Mouse (Mus musculus) G1E (cell line): ENCODE results near the gene Avpi1.

ENCODE experiments used
- CTCF ChIP-seq: IDR thresholded peaks from 2 replicates; pipeline ENCODE4 v1.5.1; 2012; ENCODE audit warnings: low read depth, low read length, inconsistent platforms, mixed read lengths
- POLR2AphosphoS5 ChIP-seq: IDR thresholded peaks from 2 replicates; pipeline ENCODE4 v1.6.1; 2012; ENCODE audit warnings: low read depth, low read length, inconsistent platforms; ENCODE audit not compliant: insufficient replicate concordance

DNA sequence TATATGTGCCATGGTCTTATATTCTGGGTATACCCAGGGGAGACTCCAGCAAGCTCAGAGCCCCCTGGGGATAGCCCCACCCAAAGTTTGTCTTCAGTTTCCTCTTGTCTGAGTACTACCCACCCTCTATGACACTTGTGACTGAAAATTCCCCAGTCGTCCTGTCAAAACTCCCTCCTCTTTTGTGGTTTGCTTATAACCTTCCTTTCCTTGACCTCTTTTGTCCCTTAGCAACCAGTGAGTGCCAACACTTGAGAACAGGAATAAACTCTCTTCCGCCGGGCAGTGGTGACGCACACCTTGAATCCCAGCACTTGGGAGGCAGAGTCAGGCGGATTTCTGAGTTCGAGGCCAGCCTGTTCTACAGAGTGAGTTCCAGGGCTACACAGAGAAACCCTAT lies 15.2 kb upstream of the Avpi1 start:
- TF ChIP-seq CTCF = no peak
- no peak for TF ChIP-seq POLR2AphosphoS5
